Mouse (Mus musculus) liver, embryonic 16.5 days (tissue): ENCODE data around the gene Lrp3. TPM values are rescaled to one million over a fixed set of nuclear protein-coding genes. Genes with fewer than 3 reads are reported as not detected.
A peak's percentile ranks its signal among the peaks of the same experiment; 100 is the strongest.

Experiments
- ATAC-seq: fragments of 200-750 bp; cut with Nextera tagmentation; 2 replicates; pipeline ENCODE4 v1.8.0; 2017; ENCODE audit warnings: low read depth, mild to moderate bottlenecking, moderate number of reproducible peaks, moderate library complexity
- H3K27ac ChIP-seq: fragments of 300-500 bp; sonication (generic); 2 replicates; pipeline ENCODE4 v1.5.1; 2014; ENCODE audit warnings: mild to moderate bottlenecking, low read length
- H3K27me3 ChIP-seq: fragments of 300-500 bp; sonication (generic); 2 replicates; pipeline ENCODE4 v1.6.1; 2014; ENCODE audit warnings: low read depth, low read length, mixed read lengths; ENCODE audit not compliant: control insufficient read depth, insufficient read depth
- H3K36me3 ChIP-seq: fragments of 300-500 bp; sonication (generic); 2 replicates; pipeline ENCODE4 v1.6.1; 2014; ENCODE audit warnings: mild to moderate bottlenecking; ENCODE audit not compliant: control insufficient read depth, insufficient read depth
- H3K4me1 ChIP-seq: fragments of 300-500 bp; sonication (generic); 2 replicates; pipeline ENCODE4 v1.6.1; 2014; ENCODE audit warnings: low read depth, low read length, mixed read lengths; ENCODE audit not compliant: control insufficient read depth
- H3K4me2 ChIP-seq: fragments of 300-500 bp; sonication (generic); 2 replicates; pipeline ENCODE4 v1.6.1; 2014; ENCODE audit warnings: low read depth, low read length, mixed read lengths
- H3K4me3 ChIP-seq: fragments of 300-500 bp; sonication (generic); 2 replicates; pipeline ENCODE4 v1.5.1; 2014; ENCODE audit warnings: low read depth, mild to moderate bottlenecking, low read length
- H3K9ac ChIP-seq: fragments of 300-500 bp; sonication (generic); 2 replicates; pipeline ENCODE4 v1.6.1; 2014; ENCODE audit warnings: low read depth, low read length
- H3K9me3 ChIP-seq: fragments of 300-500 bp; sonication (generic); replicated peaks from 2 replicates; pipeline ENCODE4 v1.6.1; 2016; ENCODE audit warnings: low read length; ENCODE audit not compliant: control insufficient read depth
- WGBS: fragments of 180-500 bp; shearing (Covaris S2); extraction: QIAGEN DNeasy Blood & Tissue Kit; methylation state at CpG from one replicate; pipeline ENCODE4 v1.1.7; 2014; ENCODE audit not compliant: insufficient replicate concordance; 5-methylcytosine and 5-hydroxymethylcytosine counted together
- polyA plus RNA-seq: library from polyadenylated mRNA; unstranded; fragments of >200 nt; fragmentation: Nextera tagmentation; extraction: Ambion mirVana; gene quantifications from 2 replicates; pipeline ENCODE4 v1.2.1, GENCODE M21; 2015

Lrp3 gene
- polyA plus RNA-seq, 1 experiment from 2014 or later: 0.42 TPM

- Histone ChIP-seq H3K9me3 (no peaks in the 10 kb centered on the region), H3K4me3 (no peak overlapping the region), H3K9ac (no peak overlapping the region), H3K36me3 (no peaks in the 10 kb centered on the region), H3K4me1 (no peaks in the 10 kb centered on the region), H3K4me2 (no peak overlapping the region), H3K27ac (no peak overlapping the region), H3K27me3 (no peaks in the 10 kb centered on the region)
- 34% methylated on average over 4 of the region's 4 CpGs for WGBS
- ATAC-seq: no peak
These were observed 39.8 kb downstream of the Lrp3 start for GRCm38 (mm10) chr7:35175533-35175932.

- Histone ChIP-seq H3K4me2 (no peak overlapping the region), H3K9ac (no peak overlapping the region), H3K27ac (no peak overlapping the region), H3K36me3 (no peaks in the 10 kb centered on the region), H3K9me3 (no peaks in the 10 kb centered on the region), H3K4me3 (no peak overlapping the region), H3K4me1 (peaks cover 2% of the 10 kb centered on the region; the same call in 1 of the 2 replicates), H3K27me3 (no peaks in the 10 kb centered on the region)
- ATAC-seq: no peak
- 62% methylated on average over 4 of the region's 4 CpGs for WGBS
These were observed 42.8 kb downstream of the Lrp3 start for GRCm38 (mm10) chr7:35172519-35172918.

- Histone ChIP-seq H3K4me3 (no peak overlapping the region), H3K36me3 (no peaks in the 10 kb centered on the region), H3K27ac (no peak overlapping the region), H3K4me2 (no peak overlapping the region), H3K4me1 (peaks cover 5% of the 10 kb centered on the region), H3K9ac (no peak overlapping the region), H3K27me3 (no peaks in the 10 kb centered on the region), H3K9me3 (no peaks in the 10 kb centered on the region)
- ATAC-seq: no peak
- 3% methylated on average over 16 of the region's 16 CpGs for WGBS
These were observed 43.4 kb downstream of the Lrp3 start for GRCm38 (mm10) chr7:35171867-35172382.

- Histone ChIP-seq H3K4me2 (0 out of 2 replicates have a peak overlapping the region, but pooled peaks have one; percentile 6), H3K27ac (peak overlapping the region; percentile 46; the same call in 1 of the 2 replicates), H3K4me1 (peaks cover 11% of the 10 kb centered on the region), H3K4me3 (no peak overlapping the region), H3K9ac (peak overlapping the region; percentile 17; the same call in 1 of the 2 replicates), H3K36me3 (no peaks in the 10 kb centered on the region), H3K9me3 (no peaks in the 10 kb centered on the region), H3K27me3 (no peaks in the 10 kb centered on the region)
- WGBS: 13% methylated on average over 6 of the region's 6 CpGs
- ATAC-seq: no peak
These were observed 46.0 kb downstream of the Lrp3 start for GRCm38 (mm10) chr7:35169341-35169740.

DNA sequence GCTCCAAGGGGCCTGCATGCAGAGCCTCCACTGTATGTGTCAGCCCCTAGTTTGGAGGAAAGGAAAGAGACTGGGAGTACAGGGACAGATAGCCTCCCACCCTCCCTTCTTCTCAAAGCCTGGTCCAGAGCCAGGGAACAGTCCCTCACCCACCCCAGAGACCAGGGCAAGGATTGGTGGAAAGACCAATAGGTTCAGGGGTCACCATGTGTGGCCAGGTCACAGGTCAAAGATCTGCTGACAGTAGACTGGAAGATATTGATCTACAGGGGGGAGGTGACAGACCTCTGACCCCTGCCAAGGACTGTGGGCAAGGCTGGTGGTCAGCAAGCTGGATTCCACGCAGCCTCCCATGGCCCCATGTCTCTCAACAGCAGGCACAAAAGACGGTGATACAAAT is 47.4 kb downstream of the Lrp3 start:
- Histone ChIP-seq H3K9ac (no peak overlapping the region), H3K4me1 (peaks cover 14% of the 10 kb centered on the region), H3K9me3 (no peaks in the 10 kb centered on the region), H3K36me3 (no peaks in the 10 kb centered on the region), H3K27ac (peak overlapping the region; percentile 58), H3K4me3 (no peak overlapping the region), H3K4me2 (no peak overlapping the region), H3K27me3 (no peaks in the 10 kb centered on the region)
- peak; percentile 87 for ATAC-seq
- WGBS: 46% methylated on average over 2 of the region's 2 CpGs

DNA sequence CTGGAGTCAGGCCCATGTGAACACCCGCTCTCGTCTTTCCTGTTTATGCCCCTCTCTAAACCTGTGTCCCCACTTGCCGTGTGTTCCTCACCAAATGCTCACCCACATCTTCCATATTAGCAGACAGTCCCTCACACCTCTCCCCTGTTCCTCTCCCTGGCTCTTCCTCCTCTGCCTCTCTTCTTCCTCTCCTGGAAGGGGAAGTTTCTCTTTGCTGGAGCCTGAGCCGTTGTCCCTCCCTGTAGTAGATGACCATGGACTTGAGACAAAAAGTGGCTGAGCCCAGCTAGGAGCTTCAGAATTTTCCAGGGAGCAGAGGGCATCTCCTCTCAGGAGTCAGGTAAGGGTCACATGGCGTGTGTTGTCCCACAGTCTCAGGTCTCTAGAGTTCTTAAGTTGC is 48.3 kb downstream of the Lrp3 start:
- Histone ChIP-seq H3K4me1 (peaks cover 14% of the 10 kb centered on the region), H3K4me3 (no peak overlapping the region), H3K27me3 (no peaks in the 10 kb centered on the region), H3K36me3 (no peaks in the 10 kb centered on the region), H3K4me2 (no peak overlapping the region), H3K9me3 (no peaks in the 10 kb centered on the region), H3K27ac (peak overlapping the region; percentile 58), H3K9ac (no peak overlapping the region; the same call in 1 of the 2 replicates)
- WGBS: 41% methylated on average over 5 of the region's 5 CpGs
- ATAC-seq: no peak

DNA sequence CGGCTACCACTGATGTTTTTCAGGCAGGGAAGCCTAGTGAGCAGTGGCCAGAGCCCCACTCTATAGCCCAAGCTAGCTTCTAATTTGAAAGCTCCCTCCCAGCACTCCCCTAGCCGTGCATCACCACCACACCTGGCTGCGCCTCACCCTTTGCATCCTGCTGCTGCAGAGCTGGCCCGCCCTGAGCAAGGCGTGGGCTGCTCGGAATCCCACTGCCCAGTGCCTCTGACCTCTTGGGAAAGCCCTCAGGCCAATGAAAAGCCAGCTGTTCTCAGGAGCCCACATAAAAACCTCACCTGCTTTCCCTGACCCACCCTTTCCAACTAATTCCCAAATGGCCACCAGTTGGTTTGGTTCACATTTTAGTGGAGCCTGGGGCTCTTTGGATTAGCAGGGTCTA is 51.2 kb downstream of the Lrp3 start:
- 63% methylated on average over 6 of the region's 6 CpGs for WGBS
- Histone ChIP-seq H3K9ac (no peak overlapping the region), H3K36me3 (no peaks in the 10 kb centered on the region), H3K27me3 (no peaks in the 10 kb centered on the region), H3K4me2 (no peak overlapping the region), H3K9me3 (no peaks in the 10 kb centered on the region), H3K27ac (no peak overlapping the region), H3K4me1 (peaks cover 14% of the 10 kb centered on the region), H3K4me3 (no peak overlapping the region)
- no peak for ATAC-seq

DNA sequence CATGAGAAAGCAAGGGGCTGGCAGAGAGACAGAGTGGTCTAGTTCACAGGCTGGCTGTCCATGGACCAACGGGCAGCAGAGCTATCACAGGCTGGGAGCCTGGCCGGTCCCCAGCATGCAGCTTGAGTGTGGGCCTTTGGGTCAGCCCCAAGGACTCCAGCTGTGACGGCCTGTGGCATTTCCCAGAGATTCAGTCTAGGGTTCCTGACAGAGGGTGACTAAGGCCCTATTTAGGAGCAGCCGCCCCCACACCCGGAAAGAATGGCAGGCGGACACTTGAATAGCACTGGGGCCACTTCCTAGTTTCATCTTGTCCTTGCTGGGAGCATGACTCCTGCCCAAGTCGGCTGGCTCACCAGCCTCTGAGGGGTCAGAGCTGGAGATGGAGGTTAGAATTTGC is 51.7 kb downstream of the Lrp3 start:
- ATAC-seq: no peak
- H3K4me2 ChIP-seq: no peak overlapping the region
- no peak overlapping the region for H3K27ac ChIP-seq
- no peaks in the 10 kb centered on the region for H3K27me3 ChIP-seq
- no peaks in the 10 kb centered on the region for H3K36me3 ChIP-seq
- H3K9me3 ChIP-seq: no peaks in the 10 kb centered on the region
- no peak overlapping the region for H3K9ac ChIP-seq
- H3K4me3 ChIP-seq: no peak overlapping the region
- WGBS: 45% methylated on average over 7 of the region's 7 CpGs
- H3K4me1 ChIP-seq: peaks cover 14% of the 10 kb centered on the region

- no peak overlapping the region for H3K9ac ChIP-seq
- no peak for ATAC-seq
- H3K4me2 ChIP-seq: no peak overlapping the region
- H3K36me3 ChIP-seq: no peaks in the 10 kb centered on the region
- no peaks in the 10 kb centered on the region for H3K9me3 ChIP-seq
- no peaks in the 10 kb centered on the region for H3K27me3 ChIP-seq
- H3K4me1 ChIP-seq: peaks cover 12% of the 10 kb centered on the region
- H3K27ac ChIP-seq: no peak overlapping the region
- H3K4me3 ChIP-seq: no peak overlapping the region
- 53% methylated on average over 6 of the region's 6 CpGs for WGBS
These were observed 52.9 kb downstream of the Lrp3 start for GRCm38 (mm10) chr7:35162443-35162842.
